Mouse (Mus musculus): ENCODE data around the gene Bsn.
A peak's percentile ranks its signal among the peaks of the same experiment; 100 is the strongest.

Gene Bsn

GRCm38 (mm10) chr9:108099619-108100018 lies 90.6 kb downstream of the Bsn start:
- ATAC-seq (ENCODE audit: insufficient number of reproducible peaks, low FRiP score, low TSS enrichment) = no peak

- no peak for ATAC-seq (ENCODE audit: insufficient number of reproducible peaks, low FRiP score, low TSS enrichment)
Observed at GRCm38 (mm10) chr9:108095949-108096712, 94.1 kb downstream of the Bsn start.

- ATAC-seq (ENCODE audit: insufficient number of reproducible peaks, low FRiP score, low TSS enrichment) = peak; percentile 32; the same call in 1 of the 2 replicates
Observed at GRCm38 (mm10) chr9:108095518-108095917, 94.7 kb downstream of the Bsn start.

- no peak for ATAC-seq (ENCODE audit: insufficient number of reproducible peaks, low FRiP score, low TSS enrichment)
Observed at GRCm38 (mm10) chr9:108094998-108095411, 95.2 kb downstream of the Bsn start.

- peak; percentile 74 for ATAC-seq (ENCODE audit: insufficient number of reproducible peaks, low FRiP score, low TSS enrichment)
Observed at GRCm38 (mm10) chr9:108094184-108094941, 95.8 kb downstream of the Bsn start, which contains the start of gene Apeh. TSS of gene Apeh (minus strand) at chr9:108094606.

- ATAC-seq (ENCODE audit: insufficient number of reproducible peaks, low FRiP score, low TSS enrichment) = no peak
Observed at GRCm38 (mm10) chr9:108093586-108093985, 96.6 kb downstream of the Bsn start.

GRCm38 (mm10) chr9:108090611-108091120 lies 99.5 kb downstream of the Bsn start:
- no peak for ATAC-seq (ENCODE audit: insufficient number of reproducible peaks, low FRiP score, low TSS enrichment)

GRCm38 (mm10) chr9:108085261-108085660 lies 104.9 kb downstream of the Bsn start:
- ATAC-seq (ENCODE audit: insufficient number of reproducible peaks, low FRiP score, low TSS enrichment) = no peak

- ATAC-seq (ENCODE audit: insufficient number of reproducible peaks, low FRiP score, low TSS enrichment) = no peak
Observed at GRCm38 (mm10) chr9:108083561-108083960, 106.6 kb downstream of the Bsn start.

- ATAC-seq (ENCODE audit: insufficient number of reproducible peaks, low FRiP score, low TSS enrichment) = no peak
Observed at GRCm38 (mm10) chr9:108082988-108083431, 107.2 kb downstream of the Bsn start, which contains the start of gene Rnf123. TSS of gene Rnf123 (minus strand) at chr9:108083346.

- ATAC-seq (ENCODE audit: insufficient number of reproducible peaks, low FRiP score, low TSS enrichment) = no peak
Observed at GRCm38 (mm10) chr9:108082549-108082948, 107.6 kb downstream of the Bsn start.

- no peak for ATAC-seq (ENCODE audit: insufficient number of reproducible peaks, low FRiP score, low TSS enrichment)
Observed at GRCm38 (mm10) chr9:108080168-108080567, 110.0 kb downstream of the Bsn start, which contains the start of gene Mst1. TSS of gene Mst1 (plus strand) at chr9:108080436.

GRCm38 (mm10) chr9:108073141-108073930 lies 116.8 kb downstream of the Bsn start:
- peak; percentile 81 for ATAC-seq (ENCODE audit: insufficient number of reproducible peaks, low FRiP score, low TSS enrichment)

- ATAC-seq (ENCODE audit: insufficient number of reproducible peaks, low FRiP score, low TSS enrichment) = peak; percentile 34; the same call in 1 of the 2 replicates
Observed at GRCm38 (mm10) chr9:108072481-108072924, 117.7 kb downstream of the Bsn start.

- no peak for ATAC-seq (ENCODE audit: insufficient number of reproducible peaks, low FRiP score, low TSS enrichment)
Observed at GRCm38 (mm10) chr9:108071801-108072200, 118.4 kb downstream of the Bsn start.

GRCm38 (mm10) chr9:108069529-108069928 lies 120.7 kb downstream of the Bsn start:
- no peak for ATAC-seq (ENCODE audit: insufficient number of reproducible peaks, low FRiP score, low TSS enrichment)

- no peak for ATAC-seq (ENCODE audit: insufficient number of reproducible peaks, low FRiP score, low TSS enrichment)
Observed at GRCm38 (mm10) chr9:108069007-108069406, 121.2 kb downstream of the Bsn start.

GRCm38 (mm10) chr9:108067900-108068299 lies 122.3 kb downstream of the Bsn start:
- no peak for ATAC-seq (ENCODE audit: insufficient number of reproducible peaks, low FRiP score, low TSS enrichment)

- no peak for ATAC-seq (ENCODE audit: insufficient number of reproducible peaks, low FRiP score, low TSS enrichment)
Observed at GRCm38 (mm10) chr9:108067199-108067598, 123.0 kb downstream of the Bsn start.

GRCm38 (mm10) chr9:108065491-108066011 lies 124.6 kb downstream of the Bsn start:
- peak; percentile 54; the same call in 1 of the 2 replicates for ATAC-seq (ENCODE audit: insufficient number of reproducible peaks, low FRiP score, low TSS enrichment)

All from cerebellum, adult (tissue).